Mouse (Mus musculus) lung, adult 2 months (tissue): Measurements from ENCODE around the gene Catsper4.

Source experiments
- CTCF ChIP-seq: fragments of 200-500 bp; IDR thresholded peaks from 2 replicates; pipeline ENCODE4 v1.5.1; 2011; ENCODE audit warnings: mild to moderate bottlenecking, low read length, control low read depth; ENCODE audit not compliant: insufficient read depth
- POLR2A ChIP-seq: fragments of 200-500 bp; IDR thresholded peaks from 2 replicates; pipeline ENCODE4 v1.6.1; 2011; ENCODE audit warnings: low read depth, mild to moderate bottlenecking, control low read depth, low read length, borderline replicate concordance; ENCODE audit errors: extremely low read depth

DNA sequence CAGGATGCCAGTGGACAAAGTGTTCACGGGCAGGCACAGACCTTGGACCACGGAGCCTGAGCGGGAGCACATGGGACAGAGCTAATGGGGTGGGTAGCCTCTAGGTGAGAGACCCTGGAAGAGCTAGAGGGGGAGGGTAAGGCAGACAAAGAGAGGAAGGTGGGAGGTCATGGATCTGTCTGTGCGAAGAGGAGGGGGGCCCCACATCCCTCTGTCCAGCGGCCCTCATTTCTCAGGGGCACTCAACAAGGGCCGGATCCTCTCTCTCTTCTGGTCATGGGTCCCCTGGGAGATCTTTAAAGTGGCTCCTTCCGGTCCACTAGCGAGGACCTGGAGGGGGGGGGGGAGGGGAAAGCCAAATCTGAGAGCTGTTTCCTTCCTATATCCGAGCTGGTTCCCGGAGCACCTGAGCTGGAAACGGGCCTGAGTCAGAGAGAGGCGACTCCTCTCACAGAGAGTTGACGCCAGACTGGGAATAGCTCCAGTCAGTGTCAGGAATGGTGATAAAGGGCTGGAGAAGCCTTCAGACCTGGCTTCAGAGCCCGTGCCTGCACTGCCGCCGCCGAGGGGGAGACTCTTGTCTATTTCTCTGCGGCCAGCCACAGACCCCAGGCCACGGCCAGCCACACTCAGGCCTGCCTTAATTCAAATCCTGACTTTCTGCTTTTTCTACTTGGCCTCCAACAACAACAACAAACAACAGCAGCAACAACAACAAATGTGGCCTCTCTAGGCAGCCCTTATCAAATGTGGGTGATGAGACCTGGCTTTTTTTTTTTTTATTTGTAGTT is 29.4 kb upstream of the Catsper4 start:
- TF ChIP-seq POLR2A, result no peak
- no peak for TF ChIP-seq CTCF
